Mouse (Mus musculus): ENCODE measurements around the gene Skp2.
"Not testable (repeated sequence)": the region's sequence is repeated elsewhere in the genome, so short reads cannot be mapped to it uniquely, and the experiment has no call there.

Gene Skp2

GRCm38 (mm10) chr15:9155325-9155724 is at the start of gene Skp2:
Gene Skp2 (minus strand): TSS chr15:9155425.
- no peak for DNase-seq

GRCm38 (mm10) chr15:9198421-9198820 is 43.2 kb upstream of the Skp2 start:
- DNase-seq, result no peak

GRCm38 (mm10) chr15:9192685-9193084 is 37.5 kb upstream of the Skp2 start:
- not testable (repeated sequence) for DNase-seq

- DNase-seq, result no peak
Measured at GRCm38 (mm10) chr15:9189796-9190195, 34.6 kb upstream of the Skp2 start.

GRCm38 (mm10) chr15:9183995-9184394 is 28.8 kb upstream of the Skp2 start:
- DNase-seq, result no peak

- DNase-seq, result no peak
Measured at GRCm38 (mm10) chr15:9177038-9177437, 21.8 kb upstream of the Skp2 start.

GRCm38 (mm10) chr15:9164125-9164524 is 8.9 kb upstream of the Skp2 start:
- no peak for DNase-seq

GRCm38 (mm10) chr15:9162557-9163070 is 7.4 kb upstream of the Skp2 start:
- DNase-seq, result no peak

- DNase-seq, result no peak
Measured at GRCm38 (mm10) chr15:9140684-9141171, 14.5 kb downstream of the Skp2 start.

- DNase-seq, result peak; percentile 98
Measured at GRCm38 (mm10) chr15:9140252-9140680, 15.0 kb downstream of the Skp2 start, which contains the start of gene Lmbrd2. Gene Lmbrd2 (plus strand): TSS chr15:9140550.

GRCm38 (mm10) chr15:9139447-9139846 is 15.8 kb downstream of the Skp2 start:
- peak; percentile 55 for DNase-seq

GRCm38 (mm10) chr15:9134891-9135507 is 20.2 kb downstream of the Skp2 start:
- DNase-seq, result no peak

GRCm38 (mm10) chr15:9132693-9133443 is 22.4 kb downstream of the Skp2 start:
- DNase-seq, result peak; percentile 65

GRCm38 (mm10) chr15:9131499-9131888 is 23.7 kb downstream of the Skp2 start:
- no peak for DNase-seq

- no peak for DNase-seq
Measured at GRCm38 (mm10) chr15:9130772-9131498, 24.3 kb downstream of the Skp2 start.

GRCm38 (mm10) chr15:9127051-9127791 is 28.0 kb downstream of the Skp2 start:
- DNase-seq, result no peak

- no peak for DNase-seq
Measured at GRCm38 (mm10) chr15:9124856-9125255, 30.4 kb downstream of the Skp2 start.

GRCm38 (mm10) chr15:9122989-9123388 is 32.2 kb downstream of the Skp2 start:
- no peak for DNase-seq

- peak; percentile 31 for DNase-seq
Measured at GRCm38 (mm10) chr15:9120081-9120480, 35.1 kb downstream of the Skp2 start.

- DNase-seq, result no peak
Measured at GRCm38 (mm10) chr15:9118852-9119251, 36.4 kb downstream of the Skp2 start.

- no peak for DNase-seq
Measured at GRCm38 (mm10) chr15:9114599-9114998, 40.6 kb downstream of the Skp2 start.

- DNase-seq, result no peak
Measured at GRCm38 (mm10) chr15:9114131-9114530, 41.1 kb downstream of the Skp2 start.

GRCm38 (mm10) chr15:9113556-9113955 is 41.7 kb downstream of the Skp2 start:
- no peak for DNase-seq
